Mouse (Mus musculus) right cerebral cortex, postnatal 4 days (tissue): ENCODE data around the gene Slc29a4.

Experiments
- DNase-seq: peaks from one replicate; pipeline ENCODE4 v3.0.0-alpha.2; 2022

Gene Slc29a4

DNA sequence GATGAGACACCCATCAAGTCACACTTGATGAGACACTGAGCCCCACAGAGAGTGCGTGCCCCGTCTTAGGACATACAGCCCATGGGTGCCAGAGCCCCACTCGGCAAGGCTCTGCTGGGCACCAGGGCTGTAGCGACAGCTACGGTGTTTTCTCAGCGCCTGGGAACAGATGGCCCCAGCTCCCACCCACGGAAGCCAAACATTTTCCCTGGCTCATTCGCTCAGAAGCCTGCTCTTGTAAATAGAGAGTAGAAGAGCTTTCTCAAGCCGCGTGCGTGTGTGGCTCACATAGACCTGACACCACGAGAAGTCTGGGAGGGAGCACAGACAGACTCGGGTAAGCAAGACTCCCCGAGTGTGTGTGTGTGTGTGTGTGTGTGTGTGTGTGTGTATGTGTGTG is at the start of gene Slc29a4:
TSS of gene Slc29a4 (plus strand) at position 265 of the 400 bp plus-strand sequence.
- DNase-seq = peak; percentile 61

DNA sequence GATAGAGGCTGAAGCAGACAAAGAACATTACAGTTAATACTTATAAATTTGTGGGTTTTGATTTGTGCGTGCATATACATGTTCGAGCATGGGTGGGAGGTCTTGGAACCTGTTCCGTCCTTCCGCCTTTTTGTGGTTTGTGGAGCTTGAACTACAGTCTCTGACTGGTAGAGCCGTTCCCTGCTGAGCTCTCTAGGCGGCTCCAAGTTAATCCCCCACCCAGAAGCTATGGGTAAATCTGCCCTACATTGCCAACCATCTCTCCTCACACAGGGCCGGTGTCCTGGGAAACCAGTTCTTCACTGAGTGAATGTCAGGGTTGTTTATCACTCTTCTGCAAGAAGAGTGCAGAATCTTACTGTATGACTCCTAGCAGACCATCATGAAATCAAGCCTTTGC is 44.1 kb upstream of the Slc29a4 start:
- no peak for DNase-seq

DNA sequence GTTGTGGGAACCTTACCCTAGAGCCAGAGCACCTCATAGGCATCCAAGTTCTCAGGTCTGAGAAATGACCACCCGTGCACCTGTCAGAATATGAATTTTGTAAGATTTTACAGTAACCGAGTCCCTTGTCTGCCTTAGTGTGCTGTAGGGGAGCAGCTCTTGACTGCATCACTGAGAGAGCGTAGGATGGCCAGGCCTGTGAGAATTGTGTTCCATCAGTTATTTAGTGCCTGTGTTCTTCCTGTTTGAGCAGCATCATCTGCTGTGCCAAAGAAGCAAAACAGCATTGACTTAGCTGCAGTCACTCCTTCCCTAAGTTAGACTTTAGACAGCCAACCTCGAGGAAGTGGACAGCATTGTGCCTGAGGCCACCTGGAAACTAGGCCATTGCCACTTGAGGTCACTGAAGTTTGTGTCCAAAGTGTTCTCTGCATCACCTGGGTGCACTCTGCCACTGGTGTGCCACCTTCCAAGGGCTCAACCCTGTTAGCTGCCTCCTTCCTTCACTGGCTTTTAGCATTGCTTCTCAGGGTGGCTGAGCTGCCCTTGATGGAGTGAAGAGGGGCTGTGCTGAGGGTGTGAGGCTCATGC is 42.8 kb upstream of the Slc29a4 start:
- no peak for DNase-seq

DNA sequence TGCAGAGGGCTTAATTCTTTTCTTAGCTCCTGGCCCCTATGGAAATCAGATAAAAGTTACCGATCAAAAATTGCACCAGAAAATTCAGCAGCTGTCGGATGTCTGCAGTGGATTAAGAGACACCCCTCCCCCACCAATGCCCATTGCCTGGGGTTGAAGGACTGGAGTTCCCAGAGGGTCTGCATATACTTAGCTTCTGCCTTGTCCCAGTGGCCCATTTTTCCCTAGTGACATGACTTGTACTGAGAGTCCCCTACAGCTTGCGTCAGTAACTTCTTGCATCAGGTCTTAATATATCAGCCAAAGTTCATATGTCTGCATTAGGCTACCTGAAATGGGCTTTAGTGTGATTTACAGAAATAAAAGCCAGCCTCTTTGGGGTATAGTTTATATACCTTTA is 41.9 kb upstream of the Slc29a4 start:
- no peak for DNase-seq

DNA sequence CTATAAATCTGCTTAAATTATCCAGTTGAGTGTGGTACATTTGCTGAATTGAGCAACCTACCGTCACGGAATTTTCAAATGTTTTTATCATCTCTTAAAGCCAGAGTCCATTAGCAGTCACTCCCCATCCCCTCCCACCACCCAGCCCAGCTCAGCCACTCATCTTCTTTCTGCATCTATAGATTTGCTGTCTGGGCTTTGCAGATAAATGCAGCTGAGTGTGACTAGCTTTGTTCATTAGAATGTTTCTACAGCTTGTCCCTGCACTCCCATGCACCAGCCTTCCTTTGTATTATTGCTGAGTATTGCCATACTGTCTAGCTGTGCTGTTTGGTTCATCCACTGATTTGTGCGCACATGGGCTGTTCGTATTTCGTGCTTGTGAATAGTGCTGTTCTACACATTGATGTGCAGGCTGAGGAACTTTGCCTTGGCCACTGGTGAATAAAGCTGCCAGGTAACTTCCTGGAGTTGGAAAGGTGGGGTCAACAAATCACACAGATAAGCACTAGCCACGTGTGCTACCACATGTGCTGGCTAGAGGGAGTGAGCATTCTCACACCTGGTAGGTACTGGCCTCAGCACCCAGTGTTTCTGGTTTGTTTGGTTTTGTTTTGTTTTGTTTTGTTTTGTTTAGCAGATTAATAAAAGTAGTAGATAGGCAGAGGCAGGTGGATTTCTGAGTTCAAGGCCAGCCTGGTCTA is 41.4 kb upstream of the Slc29a4 start:
- DNase-seq = no peak

DNA sequence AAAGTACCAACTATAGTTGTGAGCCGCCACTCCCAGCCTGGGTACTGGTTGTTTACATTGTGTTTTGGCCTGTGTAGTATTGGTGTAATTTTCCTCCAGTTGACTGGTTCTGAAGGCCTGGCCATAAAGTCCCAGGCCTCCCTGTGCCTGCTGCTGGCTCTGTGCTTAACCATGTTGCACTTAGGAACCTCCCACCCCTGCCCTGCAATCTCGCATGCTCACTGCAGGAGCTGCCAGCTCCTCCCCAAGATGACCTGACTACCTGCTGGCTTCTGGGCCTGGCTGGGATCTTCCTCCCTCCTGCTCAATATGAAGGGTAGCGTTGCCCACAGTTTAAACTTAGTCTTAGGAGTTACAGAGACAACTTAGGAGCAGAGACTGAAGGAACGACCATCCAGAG is 40.0 kb upstream of the Slc29a4 start:
- DNase-seq = no peak

DNA sequence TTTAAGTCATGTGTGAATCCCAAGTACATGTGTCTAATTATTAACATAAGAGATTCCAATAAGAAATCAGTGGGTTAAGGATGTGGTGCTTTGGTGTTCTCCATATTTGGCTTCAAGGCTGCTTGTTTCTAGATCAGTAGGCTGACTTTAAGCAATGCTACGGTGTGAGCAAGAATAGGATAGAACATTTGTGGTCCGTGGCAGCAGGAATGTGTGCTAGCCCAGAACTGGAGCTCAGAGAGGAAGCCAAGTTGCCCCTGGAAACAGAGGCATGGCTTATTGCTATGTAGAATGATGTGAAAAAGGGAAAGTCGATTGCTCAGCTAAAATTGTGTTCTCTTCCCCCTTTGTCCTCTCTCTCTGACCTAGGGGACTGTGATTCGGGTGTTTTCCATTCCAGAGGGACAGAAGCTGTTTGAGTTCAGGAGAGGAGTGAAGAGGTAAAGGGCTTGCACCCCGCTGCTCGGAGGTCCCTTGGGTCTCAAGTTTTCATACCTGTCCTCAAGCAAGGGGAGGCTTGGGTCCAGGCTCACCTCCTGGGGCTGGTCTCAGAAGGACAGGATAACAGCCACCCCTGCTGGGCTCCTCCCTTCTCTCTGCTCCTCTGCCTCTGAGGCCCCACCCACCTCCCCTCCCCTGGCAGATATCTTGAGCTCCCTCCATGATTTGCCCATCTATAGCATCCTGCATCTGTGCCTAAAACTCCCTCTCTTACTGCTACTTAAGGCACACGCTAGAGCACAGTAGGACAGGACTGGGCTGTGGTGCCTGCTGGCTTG is 31.5 kb upstream of the Slc29a4 start:
- DNase-seq = no peak

DNA sequence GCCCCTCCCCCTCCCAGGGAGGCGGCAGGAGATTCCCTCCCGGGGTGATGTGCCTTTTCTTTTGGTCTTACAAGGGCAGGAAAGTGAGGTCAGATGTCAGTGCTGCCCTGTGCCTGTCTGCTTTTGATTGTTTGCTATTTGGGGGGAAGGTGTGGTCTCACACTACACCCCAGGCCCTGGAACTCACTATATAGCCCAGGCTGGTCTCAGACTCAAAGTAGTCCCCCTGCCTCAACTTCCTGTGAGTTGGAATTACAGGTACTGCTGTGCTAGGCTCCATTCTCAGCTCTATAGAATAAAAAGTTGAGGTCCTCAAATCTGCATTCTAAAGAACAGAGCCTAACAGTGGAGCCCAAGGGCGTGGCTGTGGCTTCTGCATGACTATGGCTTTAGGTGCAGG is 24.4 kb upstream of the Slc29a4 start:
- DNase-seq = no peak

DNA sequence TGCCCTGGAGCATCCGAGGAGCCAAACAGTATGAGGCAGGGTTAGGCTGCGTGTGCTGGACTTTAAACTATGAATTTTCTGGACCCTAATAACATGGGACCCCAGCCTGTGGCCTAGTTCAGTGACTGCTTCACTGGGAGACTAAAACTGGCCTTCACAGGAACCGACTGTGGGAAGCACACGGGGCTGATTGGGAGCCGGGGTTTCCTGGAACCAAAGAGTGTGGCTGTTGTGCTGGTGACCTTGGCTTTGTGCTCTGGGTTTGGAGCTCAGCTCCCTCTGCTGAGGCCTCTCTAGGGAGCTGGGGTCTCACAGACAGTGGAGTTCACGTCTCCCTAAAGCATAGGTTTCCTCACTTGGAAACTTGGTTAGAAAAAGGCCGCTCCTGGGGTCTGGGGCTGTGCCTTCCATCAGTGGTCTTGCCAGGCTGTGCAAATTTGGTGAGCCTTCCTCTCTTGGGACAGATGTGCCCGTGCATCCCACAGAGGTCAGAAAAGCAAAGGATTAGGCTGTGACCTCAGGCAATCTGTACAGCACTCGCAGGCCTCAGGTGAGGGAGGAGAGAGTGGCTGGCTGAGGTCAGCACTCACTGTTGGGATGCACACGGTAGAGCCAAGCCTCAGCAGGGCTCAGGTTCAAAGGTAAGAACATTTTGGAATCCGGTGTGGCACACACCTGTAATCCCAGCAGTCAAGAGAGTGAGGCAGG is 23.6 kb upstream of the Slc29a4 start:
- no peak for DNase-seq

DNA sequence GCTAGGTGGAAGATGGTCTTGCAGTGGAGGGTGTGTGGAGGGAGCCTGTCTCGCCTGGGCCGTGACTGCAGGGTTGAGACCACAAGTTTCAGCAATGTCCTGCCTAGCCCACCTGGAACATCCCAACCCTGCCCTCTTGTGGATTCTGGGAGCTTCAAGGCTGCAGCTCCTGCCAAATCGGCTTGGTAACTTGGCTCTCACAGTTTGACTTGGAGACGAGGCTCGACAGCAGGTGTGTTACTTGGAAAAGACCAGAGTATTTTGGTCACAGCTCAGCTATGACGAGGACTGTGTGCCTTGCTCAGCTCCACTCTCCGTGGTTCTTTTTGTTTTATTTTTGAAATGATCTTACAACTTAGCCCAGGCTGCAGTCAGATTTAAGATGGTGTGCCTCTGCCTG is 22.6 kb upstream of the Slc29a4 start:
- DNase-seq = no peak

DNA sequence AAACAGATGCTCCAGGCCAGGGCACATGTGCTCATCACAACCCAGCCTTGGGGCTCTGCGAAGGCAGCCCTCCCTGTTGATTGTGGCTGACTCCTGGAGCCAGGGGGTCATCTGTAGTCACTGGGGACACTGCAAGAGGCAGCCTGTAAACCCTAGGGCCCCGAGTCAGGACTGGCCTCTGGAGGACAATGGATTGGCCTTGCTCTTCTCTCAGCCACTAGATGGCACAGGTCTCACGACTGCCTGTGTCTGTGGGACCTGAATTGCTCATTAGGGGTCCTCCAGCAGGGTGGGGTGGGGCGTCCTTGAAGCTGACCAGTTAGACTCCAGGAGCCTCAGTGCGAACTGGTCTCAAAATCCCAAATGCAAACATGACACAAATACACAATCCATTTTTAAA is 19.2 kb upstream of the Slc29a4 start:
- peak; percentile 28 for DNase-seq

DNA sequence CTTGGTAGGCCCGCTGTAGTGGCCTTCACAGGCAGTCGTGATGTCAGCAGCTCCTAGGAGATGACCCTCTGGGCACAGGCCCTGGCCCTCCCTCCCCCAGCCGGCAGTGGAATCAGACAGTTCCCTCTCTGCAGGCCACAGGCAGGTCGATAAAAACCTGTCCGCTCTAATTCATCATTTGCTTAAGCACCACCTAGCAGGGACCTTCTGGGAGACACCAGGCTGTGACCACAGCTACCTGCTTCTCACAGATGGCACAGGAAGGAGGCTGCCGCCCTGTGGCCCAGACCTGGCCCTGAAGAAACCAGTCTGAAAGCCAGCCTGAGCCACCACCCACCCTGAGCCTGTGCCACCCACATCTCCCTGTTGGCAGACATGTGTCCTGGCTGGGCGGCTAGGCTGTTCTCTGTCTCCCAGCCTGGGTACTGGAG is 14.2 kb upstream of the Slc29a4 start:
- no peak for DNase-seq

DNA sequence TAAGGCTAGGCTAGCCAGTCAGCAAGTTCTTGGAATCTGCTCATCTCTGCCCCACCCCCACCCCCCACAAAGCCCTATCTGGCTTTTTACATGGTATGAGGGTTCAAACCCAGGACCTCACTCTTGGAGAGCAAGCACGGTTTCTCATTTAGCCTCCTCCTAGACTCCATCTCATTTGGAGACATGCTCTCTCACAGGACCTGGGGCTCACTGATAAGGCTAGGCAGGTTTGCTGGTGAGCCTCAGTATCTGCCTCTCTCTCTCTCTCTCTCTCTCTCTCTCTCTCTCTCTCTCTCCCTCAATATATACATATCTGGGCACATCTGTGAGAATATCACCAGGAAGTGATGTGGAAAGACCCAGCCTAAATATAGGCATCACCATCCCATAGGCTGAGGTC is 13.2 kb upstream of the Slc29a4 start:
- no peak for DNase-seq

DNA sequence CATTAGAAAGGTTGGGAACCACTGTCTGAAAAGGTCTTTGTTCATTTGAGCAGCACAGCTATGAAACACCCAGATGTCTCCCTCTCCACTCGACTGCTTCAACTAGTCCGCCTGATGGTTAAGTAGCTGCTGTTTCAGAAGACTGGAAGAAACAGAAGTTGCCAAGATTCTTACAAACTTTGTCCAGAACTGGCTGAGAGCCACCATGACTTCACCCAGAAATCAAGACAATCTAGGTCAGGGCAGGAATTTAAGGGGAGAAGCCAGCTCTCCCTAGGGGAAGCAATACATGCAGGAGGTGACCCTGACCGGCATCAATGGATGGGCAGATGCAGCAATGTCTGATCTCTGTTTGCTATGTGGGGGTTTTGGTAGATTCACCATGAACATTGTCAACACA is 10.4 kb upstream of the Slc29a4 start:
- DNase-seq = no peak

DNA sequence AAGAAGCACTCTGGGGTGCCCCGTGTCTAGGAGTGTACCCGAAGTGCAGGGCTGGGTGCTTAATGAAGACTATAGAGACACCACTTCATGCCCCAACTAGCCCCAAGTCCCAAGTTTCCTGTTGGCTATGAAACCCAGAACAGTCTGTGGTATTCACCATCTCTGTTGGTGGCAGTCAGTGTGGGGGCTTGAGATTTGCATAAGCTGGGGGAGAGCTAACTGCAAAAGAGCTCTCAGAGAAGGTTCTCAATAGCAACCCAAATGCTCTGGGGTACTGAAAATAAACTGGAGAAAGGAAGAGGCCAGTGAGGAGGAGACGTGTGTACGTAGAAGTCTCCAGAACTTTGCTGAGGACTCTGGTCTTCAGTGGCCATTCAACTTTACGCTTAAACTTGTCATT is 9.8 kb upstream of the Slc29a4 start:
- no peak for DNase-seq

DNA sequence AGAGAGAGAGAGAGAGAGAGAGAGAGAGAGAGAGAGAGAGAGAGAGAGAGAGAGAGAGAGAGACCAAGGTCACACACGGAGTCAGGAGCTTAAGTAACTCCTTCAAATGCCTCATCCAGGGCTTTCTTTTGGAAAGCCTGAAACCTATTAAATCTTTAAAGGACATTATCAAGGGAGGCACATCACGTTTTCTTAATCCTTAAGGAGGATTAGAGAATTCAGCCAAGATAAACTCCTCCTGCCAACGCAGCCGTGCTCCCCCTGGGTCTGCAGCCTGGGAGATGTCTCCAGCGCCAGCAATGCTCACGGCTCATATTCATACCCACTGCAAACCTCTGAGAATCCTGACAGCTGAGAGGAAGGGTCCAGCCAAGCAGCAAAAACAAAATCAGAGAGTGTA is 3.4 kb upstream of the Slc29a4 start:
- DNase-seq = no peak

DNA sequence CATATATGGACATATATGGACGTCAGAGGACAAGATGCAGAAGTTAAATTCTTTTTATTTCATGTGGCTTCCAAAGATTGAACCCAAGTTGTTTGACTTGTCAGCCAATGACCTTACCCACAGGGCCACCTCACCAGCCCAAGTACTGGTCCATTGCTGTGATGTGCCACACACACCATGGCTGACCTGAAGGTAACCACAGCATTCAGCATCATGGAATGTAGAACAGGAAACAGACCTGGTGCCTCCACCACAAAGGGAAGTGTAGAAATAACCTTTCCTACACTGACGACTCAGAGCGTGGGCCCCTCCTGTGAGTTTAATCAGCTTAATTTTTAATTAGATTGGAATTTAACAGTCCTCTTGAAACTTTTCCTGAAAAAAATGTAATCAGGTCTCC is 2.0 kb upstream of the Slc29a4 start:
- no peak for DNase-seq

DNA sequence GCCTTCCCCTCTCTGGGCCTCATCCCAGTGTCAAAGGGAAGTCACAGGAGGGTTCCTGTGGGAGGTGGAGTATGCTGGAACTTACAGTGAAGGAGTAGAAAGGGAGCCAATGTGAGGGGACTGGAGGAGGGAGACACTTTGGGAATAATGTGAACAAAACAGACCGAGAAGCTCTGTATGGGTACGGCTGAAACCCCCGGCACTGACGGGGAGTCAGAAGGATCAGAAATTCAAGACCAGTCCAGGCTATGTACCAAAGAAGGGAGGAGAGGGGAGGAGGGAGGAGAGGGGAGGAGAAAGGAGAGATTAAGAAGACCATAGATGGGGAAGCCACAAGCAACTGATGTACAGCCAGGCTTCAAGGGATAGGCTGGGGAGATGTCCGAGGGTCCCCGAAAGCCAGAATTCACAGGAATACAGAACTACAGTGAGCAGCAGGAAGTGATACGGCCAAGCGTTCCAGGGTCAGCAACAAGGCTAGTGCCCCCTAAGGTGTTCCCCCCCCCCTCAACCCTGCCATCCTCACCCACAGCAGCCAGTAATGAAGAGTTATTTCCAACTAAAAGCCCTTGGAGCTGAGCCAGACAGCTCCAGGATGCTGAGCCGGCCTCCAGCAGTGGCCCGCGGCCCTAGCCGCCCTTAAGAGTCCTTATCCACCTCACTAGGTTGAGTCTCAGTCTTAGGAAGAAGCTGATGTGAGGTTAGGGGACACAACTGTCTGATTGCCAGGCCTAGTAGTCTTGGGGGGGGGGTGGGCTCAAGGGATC is 842 bp downstream of the Slc29a4 start:
- no peak for DNase-seq

DNA sequence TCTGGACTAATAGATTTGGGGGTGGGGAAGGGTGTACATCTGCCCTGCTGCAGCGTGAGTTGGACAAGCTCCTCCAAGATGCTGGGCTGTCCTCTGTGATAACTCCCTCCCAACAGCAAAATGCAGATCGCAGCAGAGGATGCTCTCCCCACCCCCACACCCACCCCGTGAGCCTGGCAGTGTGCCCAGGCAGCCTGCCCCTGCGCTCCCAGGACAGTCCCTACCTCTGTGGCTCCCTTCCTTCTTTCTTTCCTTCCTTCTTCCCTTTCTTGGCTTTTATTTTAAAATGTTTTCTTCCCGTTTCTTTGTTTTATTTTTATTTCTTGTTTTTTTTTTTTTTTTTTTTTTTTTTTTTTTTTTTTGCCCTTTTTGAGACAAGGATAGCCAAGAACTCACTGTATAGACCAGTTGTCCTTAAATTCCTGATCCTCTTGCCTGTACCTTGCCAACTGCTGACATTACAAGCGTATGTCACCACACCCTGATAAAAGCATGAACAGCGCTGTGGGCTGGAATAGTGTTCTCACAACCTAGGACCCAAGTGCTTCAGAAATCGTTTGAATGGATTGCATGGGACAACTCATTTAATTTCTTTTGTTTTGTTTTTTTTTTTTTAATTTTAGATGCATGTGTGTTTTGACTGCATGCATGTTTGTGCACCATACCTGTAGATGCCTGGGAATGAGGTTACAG is 1.6 kb downstream of the Slc29a4 start:
- DNase-seq = peak; percentile 47

DNA sequence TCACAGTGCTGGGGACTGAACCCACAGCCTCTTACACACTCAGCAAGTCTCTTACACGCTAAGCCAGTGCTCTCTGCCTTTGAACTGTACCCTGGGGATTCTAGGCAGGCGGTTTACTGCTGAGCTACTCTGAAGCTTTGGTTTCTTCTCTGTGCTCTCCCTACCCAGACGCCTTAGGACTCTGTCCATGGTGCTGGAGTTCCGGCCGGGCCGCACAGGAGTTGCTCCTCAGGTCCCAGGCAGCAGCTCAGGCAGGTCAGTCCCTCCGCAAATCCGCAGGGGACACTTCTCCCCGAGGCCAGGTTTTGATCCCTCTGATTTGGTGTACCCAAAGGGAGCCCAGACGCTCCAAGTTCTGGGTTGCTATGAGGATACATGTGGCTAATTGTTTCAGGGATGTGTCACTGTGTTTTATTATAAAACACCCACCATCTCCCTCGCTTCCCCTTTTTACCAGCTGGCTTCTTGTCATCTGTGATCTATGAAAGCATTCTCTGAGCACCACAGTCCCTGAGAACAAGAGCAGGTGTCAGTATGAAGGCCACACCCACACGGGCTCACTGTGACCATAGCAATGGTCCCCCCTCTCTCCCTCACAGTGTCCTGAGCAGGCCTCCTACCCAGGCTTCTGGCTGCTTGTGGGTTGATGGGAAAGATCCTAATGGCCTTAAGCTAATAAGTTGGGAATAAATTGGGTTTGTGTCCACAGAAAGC is 2.5 kb downstream of the Slc29a4 start:
- DNase-seq = no peak

DNA sequence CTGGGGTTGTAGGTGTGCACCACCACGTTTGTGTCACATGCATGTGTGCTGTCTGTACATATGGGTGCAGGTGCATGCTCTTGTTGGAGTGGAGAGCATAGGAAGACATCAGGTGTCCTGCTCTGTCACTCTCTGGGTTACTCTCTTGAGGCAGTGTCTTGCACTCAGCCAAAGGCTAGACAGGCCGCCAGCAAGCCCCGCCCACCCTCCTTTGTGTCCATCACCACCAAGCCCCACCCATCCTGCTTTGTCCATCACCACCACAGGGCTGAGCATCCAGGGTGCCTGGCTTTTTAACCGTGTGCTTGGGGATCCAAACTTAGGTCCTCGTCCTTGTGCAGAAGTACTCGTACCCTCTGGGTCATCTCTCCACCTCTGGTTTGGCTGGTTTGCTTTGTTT is 3.9 kb downstream of the Slc29a4 start:
- no peak for DNase-seq

DNA sequence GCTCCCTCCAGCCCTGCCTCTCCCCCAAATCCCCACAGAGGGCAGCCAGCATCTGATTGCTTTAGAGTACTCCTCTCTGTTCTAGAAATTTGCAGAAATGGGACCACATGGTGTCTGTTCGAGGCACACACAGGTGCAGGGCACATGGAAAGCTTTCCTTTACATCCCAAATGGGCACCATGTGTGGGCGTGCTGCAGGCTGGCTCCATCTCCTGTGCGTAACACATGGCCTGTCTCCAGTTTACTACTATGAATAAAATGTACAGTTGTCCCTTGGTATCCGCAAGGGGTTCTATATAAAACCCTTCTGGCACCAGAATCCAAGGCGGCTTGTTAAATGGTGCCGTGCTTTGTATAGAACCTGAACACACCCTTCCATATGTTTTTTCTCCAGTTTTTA is 4.6 kb downstream of the Slc29a4 start:
- no peak for DNase-seq
